Mouse (Mus musculus): ENCODE data around the gene Slc48a1.

Gene Slc48a1

DNA sequence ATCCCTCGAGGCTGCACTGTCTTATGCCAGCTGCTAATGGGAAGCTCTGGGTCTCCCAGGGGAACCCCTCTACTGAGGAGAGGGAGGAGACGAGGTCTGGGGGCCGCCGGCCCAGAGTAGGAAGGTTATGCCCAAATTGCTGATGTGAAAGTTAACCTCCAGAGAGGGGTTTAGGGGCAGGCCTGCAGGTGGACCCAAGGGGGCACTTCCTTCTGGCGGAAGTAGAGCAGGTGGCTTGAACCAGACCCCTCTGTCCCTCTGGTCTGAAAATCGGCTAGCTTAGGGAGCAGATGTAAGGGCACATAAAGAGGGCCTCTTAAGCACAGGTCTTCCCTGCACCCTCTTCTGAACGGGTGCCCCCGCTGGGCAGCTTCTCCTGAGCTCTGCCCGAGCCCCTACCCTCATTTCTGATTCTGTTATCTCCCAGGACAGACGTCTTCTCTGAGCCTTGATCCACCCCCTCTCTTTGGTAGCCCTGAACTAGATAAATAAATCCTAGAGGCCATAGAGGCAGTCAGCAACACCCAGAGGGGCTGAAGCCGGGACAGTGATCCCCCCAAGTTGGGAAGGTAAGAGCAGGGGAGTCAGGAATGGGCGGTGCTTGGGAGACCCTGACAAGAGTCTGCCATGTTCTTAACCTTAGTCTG is 47.7 kb downstream of the Slc48a1 start:
- DNase-seq (ENCODE audit: low read depth, low spot score), result no peak

DNA sequence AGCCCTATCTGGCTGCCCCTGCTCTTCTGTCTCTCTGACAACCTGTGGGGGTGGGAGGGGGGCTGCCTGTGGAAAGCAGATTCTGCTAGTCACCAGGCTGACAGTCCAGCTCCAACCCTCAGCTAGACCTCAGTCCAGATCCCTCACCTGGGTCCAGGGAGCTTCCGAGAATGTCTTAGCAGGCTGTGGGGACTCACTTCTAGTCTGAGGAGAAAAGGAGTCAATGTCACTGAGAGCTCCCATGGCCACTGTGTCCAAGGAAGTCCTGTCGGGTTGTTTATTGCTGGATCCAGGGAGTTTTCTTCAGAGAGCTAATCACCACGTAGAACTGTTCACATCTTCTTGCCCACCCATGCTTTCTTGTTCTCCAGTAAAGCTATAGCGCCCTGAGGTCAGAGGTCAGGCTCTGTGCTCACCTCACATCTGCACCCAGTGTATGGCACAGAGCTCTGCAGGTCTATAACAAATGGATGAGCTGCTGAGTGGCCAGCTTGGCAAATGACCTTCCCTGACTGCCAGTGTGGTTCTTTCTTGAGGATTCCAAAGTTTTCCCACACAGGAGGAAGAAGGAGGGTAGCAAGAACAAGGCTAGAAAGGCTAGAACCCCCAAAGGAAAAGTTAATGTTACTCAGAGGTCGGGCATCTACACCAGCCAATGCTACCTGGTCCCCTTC is 48.4 kb downstream of the Slc48a1 start:
- DNase-seq (ENCODE audit: low read depth, low spot score), result no peak

- no peak for DNase-seq (ENCODE audit: low read depth, low spot score)
Measured at GRCm38 (mm10) chr15:97827401-97827800, 49.1 kb downstream of the Slc48a1 start.

GRCm38 (mm10) chr15:97828221-97828842 is 50.0 kb downstream of the Slc48a1 start:
- no peak for DNase-seq (ENCODE audit: low read depth, low spot score)

- peak; percentile 52 for DNase-seq (ENCODE audit: low read depth, low spot score)
Measured at GRCm38 (mm10) chr15:97828901-97829338, 50.6 kb downstream of the Slc48a1 start.

- DNase-seq (ENCODE audit: low read depth, low spot score), result no peak
Measured at GRCm38 (mm10) chr15:97829432-97829831, 51.1 kb downstream of the Slc48a1 start.

- DNase-seq (ENCODE audit: low read depth, low spot score), result no peak
Measured at GRCm38 (mm10) chr15:97830253-97830787, 52.0 kb downstream of the Slc48a1 start.

DNA sequence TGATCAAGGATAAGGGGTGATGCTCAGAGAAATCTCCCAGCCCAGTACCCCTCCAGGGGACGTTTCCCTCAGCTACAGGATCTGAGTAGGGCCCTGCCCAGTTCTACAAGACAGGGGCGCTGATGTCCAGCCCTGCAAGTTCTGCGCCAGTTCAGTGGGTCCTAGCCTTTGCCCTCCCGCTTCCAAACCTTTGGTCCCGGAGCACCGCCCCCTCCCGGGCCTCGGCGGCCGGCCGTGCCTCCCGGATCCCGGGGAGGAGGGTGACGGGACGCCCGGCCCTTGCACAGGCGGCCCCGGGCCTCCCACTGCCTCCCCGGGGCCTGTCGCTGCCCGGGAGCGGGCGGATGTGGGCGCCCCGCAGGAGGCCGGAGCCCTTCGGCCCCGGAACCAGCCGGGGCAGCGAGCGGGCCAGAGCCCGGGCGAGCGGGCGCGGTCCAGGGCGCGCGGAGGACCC is 52.5 kb downstream of the Slc48a1 start:
- DNase-seq (ENCODE audit: low read depth, low spot score), result peak; percentile 42

DNA sequence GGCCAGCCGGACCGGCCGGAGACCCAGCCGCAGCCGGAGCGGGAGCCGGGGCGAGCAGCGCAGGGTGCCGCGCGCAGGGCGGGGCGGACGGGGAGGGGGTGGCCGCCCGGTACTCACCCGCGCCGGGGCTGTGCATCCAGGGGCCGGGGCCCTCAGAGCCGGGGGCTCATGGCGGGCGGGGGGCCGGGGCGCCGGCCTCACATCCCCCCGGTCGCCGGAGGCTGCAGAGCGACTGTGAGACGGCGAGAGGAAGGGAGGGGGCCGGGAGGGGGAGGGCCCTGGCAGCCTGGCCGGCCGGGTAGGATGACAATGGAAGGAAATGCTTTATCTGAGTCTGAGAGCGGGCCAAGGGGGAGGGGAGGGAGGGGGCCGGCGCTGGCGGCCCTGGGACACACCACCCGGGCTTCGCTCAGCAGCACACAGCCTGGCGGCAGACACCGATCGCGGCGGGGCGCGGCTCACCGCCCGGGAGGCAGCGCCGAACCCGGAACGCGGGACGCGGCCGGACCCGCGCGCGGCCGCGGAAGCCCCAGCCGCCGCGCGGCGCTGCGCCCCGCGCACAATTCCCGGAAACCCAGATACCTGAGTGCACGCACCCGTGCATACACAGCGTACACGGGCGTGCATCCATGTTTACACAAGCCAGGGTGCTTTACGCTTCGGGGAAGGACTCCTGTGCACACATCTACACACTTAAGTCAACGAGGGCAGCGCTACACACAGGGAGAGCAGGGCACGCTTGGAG is 53.1 kb downstream of the Slc48a1 start:
- peak; percentile 86 for DNase-seq (ENCODE audit: low read depth, low spot score)

DNA sequence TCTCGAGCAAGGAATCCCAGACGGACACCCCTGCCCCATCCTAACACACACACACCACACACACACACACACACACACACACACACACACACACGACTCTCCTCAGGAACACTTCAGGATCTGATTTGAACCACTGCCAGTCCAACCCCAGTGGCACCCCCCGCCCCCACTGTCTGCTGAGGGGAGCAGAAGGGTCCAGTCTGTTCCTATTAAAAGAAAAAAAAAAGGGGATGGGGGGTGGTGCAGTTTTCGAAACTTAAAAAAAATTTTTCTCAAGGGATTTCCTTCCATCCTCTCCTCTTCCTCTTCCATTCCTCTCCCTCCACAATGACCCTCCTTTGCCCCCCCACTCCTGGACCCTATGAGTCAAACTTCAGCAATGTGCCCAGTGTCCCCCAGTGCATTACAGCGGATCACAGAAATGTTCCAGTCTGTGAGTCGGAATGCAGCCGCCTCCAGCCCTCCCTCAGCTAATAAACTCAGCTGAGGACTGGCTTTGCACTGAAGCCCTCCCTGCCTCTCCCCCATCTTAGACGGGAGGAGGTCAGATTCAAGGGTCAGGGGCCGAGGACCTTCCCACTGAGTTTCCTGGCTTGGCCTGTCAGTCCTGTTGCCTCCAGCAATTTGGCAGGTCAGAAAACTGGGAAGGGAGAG is 53.8 kb downstream of the Slc48a1 start:
- DNase-seq (ENCODE audit: low read depth, low spot score), result no peak

GRCm38 (mm10) chr15:97832764-97833479 is 54.6 kb downstream of the Slc48a1 start:
- no peak for DNase-seq (ENCODE audit: low read depth, low spot score)

DNA sequence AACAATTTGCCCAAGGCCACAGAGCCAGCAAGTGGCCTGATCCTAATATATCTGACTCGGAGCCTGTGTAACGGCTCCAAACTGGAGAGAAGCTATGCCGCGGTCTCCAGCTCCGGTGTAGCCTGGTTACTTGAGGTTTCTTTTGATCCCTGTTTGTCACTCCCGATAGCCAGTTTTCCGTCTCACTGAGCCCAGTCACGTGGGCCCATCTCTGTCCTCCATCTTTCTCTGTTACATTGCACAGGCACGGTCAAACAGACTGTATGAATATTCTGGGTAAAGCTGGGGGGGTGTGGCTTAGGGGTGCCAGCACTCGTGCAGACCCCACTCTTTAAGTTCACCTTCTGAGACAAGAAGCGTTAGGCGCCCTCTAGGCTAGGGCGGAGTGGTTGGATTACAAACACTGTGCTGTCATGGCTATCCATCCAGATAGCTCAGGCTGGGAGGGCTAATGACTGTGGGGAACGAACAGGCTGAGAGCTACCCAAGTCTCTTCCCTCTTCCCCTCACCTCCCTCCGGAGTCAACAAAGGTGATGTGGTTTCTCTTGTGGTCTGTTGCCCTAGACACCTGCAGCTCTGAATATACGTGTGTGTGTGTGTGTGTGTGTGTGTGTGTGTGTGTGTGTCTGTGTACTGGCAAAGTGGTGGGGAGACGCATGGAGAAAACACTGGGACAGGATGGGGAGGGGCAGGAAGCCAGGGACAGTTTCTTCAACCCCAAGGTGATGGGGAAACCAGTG is 58.0 kb downstream of the Slc48a1 start:
- DNase-seq (ENCODE audit: low read depth, low spot score), result peak; percentile 85

- DNase-seq (ENCODE audit: low read depth, low spot score), result peak; percentile 71
Measured at GRCm38 (mm10) chr15:97836894-97837247, 58.6 kb downstream of the Slc48a1 start.

GRCm38 (mm10) chr15:97837491-97838061 is 59.3 kb downstream of the Slc48a1 start:
- DNase-seq (ENCODE audit: low read depth, low spot score), result peak; percentile 47

DNA sequence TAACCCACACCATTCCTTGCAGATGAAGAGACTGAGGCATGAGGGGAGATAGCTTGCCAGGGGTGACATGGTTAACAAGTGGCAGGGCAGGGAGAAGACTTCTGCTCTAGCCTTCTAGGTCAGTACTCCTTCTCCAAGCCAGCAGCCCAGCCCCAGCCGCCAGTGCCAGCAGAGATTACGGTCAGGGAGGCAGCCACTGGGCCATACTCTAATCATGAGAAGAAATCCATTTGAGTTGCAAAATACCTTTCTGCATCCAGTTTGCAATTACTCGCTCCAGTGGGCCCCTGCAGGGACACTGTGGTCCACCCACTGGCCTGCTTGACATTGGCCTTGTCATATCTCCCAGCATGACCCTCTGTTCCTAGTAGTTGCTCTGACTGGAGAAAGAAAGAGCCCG is 60.1 kb downstream of the Slc48a1 start:
- no peak for DNase-seq (ENCODE audit: low read depth, low spot score)

- DNase-seq (ENCODE audit: low read depth, low spot score), result no peak
Measured at GRCm38 (mm10) chr15:97839012-97839411, 60.7 kb downstream of the Slc48a1 start.

GRCm38 (mm10) chr15:97839473-97839872 is 61.2 kb downstream of the Slc48a1 start:
- DNase-seq (ENCODE audit: low read depth, low spot score), result no peak

DNA sequence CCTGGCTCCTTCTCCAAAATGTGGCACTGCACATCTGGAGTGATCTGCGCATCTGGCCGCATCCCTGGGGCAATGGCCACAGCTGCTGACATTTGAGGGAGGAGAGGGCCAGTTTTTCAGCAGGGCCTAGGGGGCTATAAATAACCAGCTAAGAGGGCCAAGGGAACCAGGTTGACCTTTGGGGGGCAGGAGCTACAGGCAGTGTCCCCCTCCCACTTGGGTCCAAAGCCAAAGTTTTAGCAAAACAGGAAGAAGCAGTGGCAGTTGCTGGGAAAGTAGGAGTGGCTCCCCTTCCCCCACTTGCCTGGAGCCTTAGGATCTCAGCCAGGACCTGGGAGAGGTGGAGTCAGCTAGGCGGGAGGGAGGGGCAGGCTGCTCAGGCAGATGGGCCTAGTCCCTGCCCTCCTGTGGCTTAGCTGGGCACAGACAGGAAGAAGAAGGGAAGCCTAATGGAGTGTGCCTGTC is 61.7 kb downstream of the Slc48a1 start:
- DNase-seq (ENCODE audit: low read depth, low spot score), result no peak

GRCm38 (mm10) chr15:97840781-97841180 is 62.5 kb downstream of the Slc48a1 start:
- DNase-seq (ENCODE audit: low read depth, low spot score), result no peak
